Mouse (Mus musculus) fat pad, adult 2 months (tissue): Measurements from ENCODE around the gene Ccdc88b.

Source experiments
- DNase-seq: peaks from one replicate; pipeline ENCODE4 v3.0.0-alpha.2; 2011; ENCODE audit warnings: low read depth, low spot score; ENCODE audit errors: extremely low read depth

Gene Ccdc88b

DNA sequence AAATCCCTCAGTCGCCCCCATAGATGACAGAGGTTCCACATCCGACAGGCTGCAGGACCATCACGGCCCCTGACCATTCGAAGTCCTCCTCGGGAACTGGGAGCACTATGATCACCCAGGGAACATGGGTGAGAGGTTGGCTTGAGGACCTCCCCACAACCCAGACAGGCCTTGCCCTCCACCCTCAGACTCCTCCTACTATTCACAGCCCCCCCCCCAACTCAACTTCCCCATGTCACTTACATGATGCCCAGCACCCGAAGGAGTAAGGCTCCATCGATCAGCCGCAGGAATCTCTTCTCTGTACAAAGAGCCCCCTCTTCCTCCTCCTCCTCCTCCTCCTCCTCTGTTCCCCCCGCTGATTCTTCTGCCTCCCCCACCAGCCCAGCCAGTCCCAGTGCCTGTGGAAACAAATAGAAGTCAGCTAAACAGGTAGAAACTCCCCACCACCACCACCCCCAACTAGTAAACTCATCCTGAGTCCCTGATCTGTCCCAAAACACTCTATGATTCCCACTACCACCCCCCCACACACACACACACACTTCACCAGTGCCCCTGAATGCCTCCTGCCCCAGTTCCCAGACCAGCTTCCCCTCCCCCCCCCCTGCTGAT lies 513 bp downstream of the Ccdc88b start:
- DNase-seq = no peak

DNA sequence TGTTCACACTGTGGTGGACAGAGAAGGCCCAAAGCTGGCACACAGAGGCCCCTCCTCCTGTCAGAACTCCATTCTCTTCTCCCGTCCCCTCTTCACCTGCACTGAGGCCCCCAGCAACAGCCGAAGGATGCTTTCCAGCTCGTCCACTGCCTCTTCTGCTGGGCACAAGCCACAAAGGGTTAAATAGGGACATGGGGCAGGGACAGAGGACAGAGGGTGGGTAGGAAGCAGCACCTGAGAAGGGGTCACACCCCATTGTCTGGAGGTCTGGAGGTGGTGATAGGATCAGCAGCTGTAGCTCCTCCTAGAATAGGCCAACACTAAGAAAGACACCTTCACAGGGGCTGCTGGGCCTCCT lies 1.0 kb downstream of the Ccdc88b start:
- no peak for DNase-seq

DNA sequence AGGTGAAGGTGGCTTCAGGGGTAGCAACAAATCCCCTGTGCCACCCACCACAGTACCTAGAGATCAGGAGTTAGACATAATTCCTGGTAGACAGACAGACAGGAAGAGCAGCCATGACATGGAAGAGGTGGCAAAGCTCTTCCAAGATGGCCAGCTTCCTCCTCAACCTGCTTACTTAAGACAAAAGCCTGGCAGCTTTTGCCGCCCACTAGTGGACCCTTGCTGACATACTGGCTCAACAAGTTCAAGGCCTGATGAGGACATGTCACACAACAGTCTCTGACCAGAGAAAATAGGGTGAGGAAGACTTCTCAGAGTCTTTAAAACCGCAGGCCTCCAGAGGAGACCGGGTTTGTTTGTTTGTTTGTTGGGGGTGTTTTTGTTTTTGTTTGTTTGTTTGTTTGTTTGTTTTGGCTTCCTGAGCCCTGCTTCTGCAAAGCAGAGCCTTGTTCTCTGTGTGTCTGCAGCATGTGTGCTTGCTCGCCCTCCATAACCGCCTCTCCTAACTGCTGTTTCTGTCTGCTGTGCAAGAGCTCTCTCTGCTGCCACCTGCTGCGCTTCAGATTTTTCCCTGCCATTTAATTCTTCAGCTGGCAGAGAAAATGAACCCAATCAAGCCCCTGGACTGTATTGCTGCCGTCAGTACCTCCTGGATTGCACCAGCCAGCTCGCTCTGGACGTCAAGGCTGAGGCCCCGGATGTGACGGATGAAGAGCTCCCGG lies 1.6 kb downstream of the Ccdc88b start:
- DNase-seq = no peak

DNA sequence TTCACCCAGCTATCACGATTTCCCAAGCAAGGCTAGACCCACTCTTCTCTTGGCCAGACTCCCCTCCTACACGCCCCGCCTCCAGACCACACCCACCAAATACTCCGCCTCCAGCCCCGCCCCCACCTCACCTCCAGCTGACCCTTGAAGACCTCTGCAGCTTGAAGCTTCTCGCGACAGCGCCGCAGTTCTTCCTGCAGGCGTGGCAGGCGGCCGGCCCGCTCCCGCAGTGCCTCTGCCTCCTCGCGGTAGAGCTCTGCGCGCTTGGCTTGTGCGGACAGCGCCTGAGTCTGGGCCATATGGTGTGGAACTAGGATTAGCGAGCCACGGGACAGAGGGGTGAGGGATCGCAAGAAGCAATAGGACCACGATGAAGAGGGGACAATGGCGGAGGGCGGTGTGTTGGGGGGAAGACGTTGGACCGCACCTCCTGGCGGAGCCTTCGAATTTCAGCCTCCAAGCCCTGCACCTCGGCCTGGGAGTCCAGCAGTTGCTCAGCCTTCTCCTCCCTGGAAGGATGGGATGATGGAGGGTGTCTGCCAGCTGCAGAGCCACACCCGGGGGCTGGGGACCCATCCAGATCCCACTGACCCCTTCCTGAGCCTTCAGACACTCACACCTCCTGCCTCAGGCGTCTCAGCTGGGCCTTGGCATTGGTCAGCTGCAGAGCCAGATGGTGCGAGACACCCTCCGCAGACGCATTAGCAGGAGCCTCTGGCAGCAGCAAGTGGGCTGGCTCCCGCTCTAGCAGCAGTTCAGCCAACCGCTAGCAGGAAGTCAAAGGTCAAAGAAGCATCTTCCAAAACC lies 2.6 kb downstream of the Ccdc88b start:
- no peak for DNase-seq

DNA sequence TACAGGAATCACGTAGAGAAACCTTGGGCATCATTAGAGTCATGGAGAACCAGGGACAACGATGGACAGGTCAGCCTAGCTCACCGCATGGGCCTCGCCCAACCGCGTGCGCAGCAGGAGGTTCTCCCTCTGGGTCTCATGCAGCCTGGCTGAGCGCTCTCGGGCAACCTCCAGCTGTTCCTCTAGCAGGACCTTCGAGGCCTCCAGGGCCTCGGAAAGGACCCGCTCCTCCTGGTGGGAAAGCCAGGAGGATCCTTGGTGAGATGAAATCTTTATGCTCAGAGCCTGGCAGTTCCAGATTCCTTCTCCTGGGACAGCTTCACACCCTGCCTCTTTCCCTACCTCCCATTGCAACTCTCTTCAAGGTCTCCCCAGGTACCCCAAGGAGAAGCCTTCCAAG lies 3.4 kb downstream of the Ccdc88b start:
- no peak for DNase-seq

DNA sequence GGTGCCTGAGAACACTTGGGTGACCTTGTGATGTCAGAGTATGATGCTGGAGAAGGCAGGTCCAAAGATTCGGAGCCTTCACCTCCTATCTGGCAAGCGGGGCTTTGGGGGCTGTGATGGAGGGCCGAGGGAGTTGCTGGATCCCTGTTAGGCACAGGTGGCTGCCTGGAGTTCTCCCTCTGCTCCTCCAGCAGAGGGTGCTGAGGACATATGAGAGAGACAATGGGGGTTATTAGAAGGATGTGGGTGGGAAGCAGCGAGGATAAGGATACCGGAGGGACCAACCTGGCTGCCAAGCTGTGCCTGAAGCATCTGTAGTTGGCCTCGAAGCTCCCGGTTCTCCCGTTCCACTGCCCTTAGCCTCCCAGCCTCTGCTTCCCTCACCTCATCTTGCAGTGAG lies 4.1 kb downstream of the Ccdc88b start:
- DNase-seq = no peak

DNA sequence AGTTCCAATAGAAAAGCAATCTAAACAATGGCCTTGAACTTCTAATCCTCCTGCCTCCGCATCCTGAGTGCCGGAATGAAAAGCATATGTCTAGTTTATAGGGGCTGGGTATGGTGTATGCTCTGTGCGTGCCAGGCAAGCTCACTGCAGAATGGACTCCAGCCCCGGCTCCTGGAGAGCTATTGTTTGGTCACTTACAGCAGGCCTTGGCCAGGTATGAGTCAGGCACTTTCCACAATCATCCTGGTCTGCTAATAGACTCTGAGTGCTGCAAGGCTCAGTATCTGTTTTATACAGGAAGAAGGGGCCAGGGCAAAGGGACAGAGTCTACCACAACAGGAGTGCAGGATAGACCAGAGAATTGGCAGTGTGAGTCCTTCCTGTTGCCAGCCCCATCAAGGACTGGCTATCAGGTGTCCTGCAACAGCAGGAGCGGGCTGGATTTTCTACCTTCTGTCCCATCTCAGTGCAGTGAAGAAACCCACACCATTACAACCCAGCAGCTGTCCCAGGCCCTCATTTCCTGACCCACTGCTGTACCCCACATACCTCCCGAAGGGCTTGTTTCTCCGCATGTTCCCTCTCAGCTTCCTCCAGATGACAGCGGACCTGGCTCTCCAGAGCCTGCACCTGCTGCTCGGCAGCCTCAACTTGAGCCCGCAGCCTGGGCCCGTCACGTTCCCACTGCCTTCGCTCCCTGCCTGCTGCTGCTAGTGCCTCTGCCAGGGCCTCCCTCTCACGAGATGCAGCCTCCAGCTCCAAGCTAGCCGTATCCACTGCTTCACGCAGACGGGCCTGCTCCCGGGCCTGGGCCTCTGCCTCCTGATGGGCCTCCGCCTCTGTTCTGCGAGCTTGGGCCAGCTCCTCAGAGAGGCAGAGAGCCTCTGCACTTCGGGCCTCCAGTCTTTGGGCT lies 5.4 kb downstream of the Ccdc88b start:
- no peak for DNase-seq

DNA sequence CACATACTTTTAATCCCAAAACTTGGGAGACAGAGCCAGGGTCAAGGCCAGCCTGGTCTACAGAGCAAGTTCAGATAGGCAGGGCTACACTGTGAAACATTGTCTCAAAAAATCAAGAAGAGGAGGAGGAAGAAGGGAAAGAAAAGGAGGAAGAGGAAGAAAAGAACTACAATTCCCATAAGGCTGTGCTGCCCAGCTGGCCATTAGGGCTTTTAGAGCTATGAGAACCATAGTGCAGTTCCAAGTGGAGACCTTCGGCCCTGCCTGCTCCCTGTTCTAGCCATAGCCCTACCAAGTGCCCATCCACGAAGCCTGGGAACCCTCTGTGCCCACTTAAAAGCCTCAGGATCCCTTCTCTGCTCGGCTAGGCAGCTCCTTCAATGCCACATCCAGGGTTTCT lies 6.5 kb downstream of the Ccdc88b start:
- DNase-seq = no peak

DNA sequence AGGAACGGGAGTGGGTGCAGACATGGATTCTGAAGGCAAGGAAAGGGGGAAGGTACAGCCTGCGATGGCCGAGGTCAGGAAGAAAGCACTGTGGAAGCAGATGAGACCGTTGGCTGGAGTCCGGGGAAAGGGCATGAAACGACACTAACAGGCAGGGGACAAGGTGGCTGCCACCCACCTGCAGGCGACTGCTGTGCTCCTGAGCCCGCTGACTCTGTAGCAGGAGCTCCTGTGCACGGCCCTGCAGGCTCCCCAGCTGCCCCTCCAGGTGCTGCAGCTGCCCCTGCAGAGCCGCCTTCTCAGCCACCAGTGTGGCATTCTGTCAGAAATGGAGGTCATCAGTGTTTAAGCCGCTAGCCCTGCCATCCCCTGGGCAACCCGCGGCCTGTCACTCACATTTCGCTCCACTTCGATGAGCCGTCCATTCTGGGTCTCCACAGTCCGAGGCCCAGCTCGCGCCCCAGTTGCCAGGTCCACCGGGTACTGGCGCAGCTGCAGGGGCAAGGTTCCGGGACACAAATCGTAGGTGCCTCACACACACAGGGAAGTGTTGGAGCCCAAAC lies 8.4 kb downstream of the Ccdc88b start:
- no peak for DNase-seq

DNA sequence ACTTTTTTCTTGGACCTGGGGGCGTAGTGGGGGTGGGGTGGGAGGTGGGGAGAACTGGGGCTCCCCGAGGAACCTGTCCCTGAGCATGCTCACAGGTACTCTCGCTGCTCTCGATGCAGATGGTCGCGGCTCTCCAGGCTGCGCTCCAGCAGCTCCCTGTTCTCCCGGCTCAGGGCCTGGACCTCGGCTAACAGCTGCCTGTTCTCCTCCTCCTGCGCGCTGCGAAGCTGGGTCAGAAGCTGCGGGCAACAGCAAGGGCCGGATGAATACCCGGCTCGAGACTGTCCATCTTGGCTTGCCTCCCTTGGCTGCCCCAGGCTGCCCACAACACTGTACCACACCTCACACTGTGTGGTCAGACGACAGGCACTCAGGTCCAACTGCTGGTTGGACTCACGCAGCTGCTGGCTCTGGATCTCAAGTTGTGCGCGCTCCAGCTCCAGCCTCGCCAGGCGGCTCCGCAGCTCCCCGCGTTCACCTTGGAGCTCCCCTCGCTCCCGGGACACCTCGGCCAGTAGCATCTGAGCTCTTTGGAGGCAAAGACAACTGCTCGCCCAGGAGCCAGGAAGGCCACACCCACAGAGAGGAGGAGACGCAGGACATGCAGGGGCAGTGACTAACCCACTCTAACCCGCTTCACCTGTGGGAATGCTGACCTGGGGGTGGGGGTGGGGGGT lies 10.0 kb downstream of the Ccdc88b start:
- DNase-seq = no peak

DNA sequence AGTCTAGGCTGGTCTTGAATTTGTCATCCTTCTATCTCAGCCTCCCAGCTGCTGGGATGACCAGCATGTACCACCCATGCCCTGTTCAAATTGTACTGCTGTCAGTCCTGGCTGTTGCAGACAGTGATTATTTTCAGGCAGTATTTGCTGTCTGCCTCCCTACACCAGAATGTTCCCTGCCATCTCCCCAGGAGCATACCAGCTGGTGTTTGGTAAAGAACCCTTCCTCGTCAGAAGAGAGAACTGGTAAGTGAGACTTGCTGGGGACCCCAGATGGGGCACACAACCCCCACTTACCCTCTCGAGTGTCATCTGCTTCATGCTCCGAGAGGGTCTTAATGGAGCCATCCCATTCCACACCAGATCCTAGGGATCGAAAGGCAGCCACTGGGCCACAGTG lies 12.0 kb downstream of the Ccdc88b start:
- DNase-seq = no peak

GRCm38 (mm10) chr19:6842353-6842752 lies 15.7 kb downstream of the Ccdc88b start:
- DNase-seq = no peak

GRCm38 (mm10) chr19:6841292-6841597 lies 16.8 kb downstream of the Ccdc88b start:
- no peak for DNase-seq

- no peak for DNase-seq
These were observed 17.3 kb downstream of the Ccdc88b start, which contains the start of gene Rps6ka4 for GRCm38 (mm10) chr19:6840475-6841291. Gene Rps6ka4 (minus strand): TSS chr19:6840636.

- no peak for DNase-seq
These were observed 18.2 kb downstream of the Ccdc88b start for GRCm38 (mm10) chr19:6839615-6840474.

- DNase-seq = no peak
These were observed 25.6 kb downstream of the Ccdc88b start for GRCm38 (mm10) chr19:6832363-6832762.

DNA sequence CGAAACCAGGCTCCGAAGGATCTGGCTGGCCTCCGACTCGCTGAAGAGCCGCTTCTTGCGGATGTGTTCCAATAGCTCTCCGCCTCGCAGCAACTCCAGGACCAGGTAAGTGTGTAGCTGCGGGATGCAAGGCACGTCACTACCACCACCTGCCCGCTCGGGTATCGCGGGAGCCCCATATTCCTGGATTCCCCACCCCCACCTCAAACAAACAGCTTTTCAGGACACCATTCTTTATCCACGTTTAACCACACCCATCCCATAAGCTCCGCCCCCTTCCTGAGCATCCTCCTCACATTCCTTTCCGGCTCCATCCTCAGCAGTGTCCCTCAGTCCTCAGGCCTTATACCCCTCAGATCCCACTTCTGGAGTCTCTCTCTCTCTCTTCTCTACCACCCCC lies 26.7 kb downstream of the Ccdc88b start:
- no peak for DNase-seq

- DNase-seq = no peak
These were observed 27.3 kb downstream of the Ccdc88b start for GRCm38 (mm10) chr19:6830556-6831316.
